Mouse (Mus musculus): ENCODE results near the gene Ndrg3. TPM values are rescaled to one million over a fixed set of nuclear protein-coding genes. Genes with fewer than 3 reads are reported as not detected.

Gene Ndrg3
- polyA plus RNA-seq, 1 experiment, result 97.8 TPM

GRCm38 (mm10) chr2:156882431-156883001, 109.3 kb downstream of the Ndrg3 start:
- 59% methylated on average over 10 of the region's 10 CpGs for WGBS
- H3K4me1 ChIP-seq (ENCODE audit: control insufficient read depth, insufficient read depth, low read length), result no peaks in the 10 kb centered on the region
- H3K27me3 ChIP-seq (replicated peaks; ENCODE audit: control insufficient read depth, insufficient read depth, low read length), result no peaks in the 10 kb centered on the region
- no peak for DNase-seq
- TF ChIP-seq CTCF (conservative IDR thresholded peaks at IDR 0.05; ENCODE audit: insufficient read depth, insufficient read length, low read depth, low read length) (no peak), POLR2A (IDR thresholded peaks at IDR 0.05; ENCODE audit: low read depth, low read length) (no peak)
- no peaks in the 10 kb centered on the region for H3K36me3 ChIP-seq (ENCODE audit: control insufficient read depth, insufficient read depth, low read length)
- no peak overlapping the region for H3K27ac ChIP-seq (ENCODE audit: insufficient read depth, low read depth, low read length)
- H3K4me3 ChIP-seq (ENCODE audit: insufficient read depth, low read depth, low read length), result no peak overlapping the region

DNA sequence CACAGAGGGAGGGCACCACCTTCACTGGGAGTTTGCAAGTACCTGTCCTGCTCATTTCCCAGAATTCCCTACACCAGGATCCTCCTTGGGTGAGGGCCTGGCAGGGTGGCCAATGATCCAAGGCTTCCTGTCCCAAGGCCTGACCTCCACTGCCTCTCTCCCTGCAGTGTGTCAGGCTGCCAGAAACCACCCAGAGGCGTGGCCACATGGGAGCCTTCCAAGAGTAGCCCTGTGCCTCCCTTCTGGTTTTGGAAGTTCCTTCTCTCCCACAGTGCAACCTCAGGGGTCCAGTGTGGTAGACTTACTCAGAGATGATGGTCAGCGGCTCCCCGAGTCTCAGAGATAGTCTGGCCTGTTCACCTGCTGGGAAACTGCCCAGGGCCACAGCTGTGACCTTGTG, 112.3 kb downstream of the Ndrg3 start:
- no peak overlapping the region for H3K27ac ChIP-seq (ENCODE audit: insufficient read depth, low read depth, low read length)
- TF ChIP-seq CTCF (conservative IDR thresholded peaks at IDR 0.05; ENCODE audit: insufficient read depth, insufficient read length, low read depth, low read length), result no peak
- TF ChIP-seq POLR2A (IDR thresholded peaks at IDR 0.05; ENCODE audit: low read depth, low read length), result no peak
- no peaks in the 10 kb centered on the region for H3K27me3 ChIP-seq (replicated peaks; ENCODE audit: control insufficient read depth, insufficient read depth, low read length)
- H3K4me1 ChIP-seq (ENCODE audit: control insufficient read depth, insufficient read depth, low read length), result no peaks in the 10 kb centered on the region
- no peak for DNase-seq
- WGBS, result 90% methylated on average over 3 of the region's 3 CpGs
- no peaks in the 10 kb centered on the region for H3K36me3 ChIP-seq (ENCODE audit: control insufficient read depth, insufficient read depth, low read length)
- no peak overlapping the region for H3K4me3 ChIP-seq (ENCODE audit: insufficient read depth, low read depth, low read length)

- 46% methylated on average over 9 of the region's 9 CpGs for WGBS
- no peak overlapping the region for H3K27ac ChIP-seq (ENCODE audit: insufficient read depth, low read depth, low read length)
- no peak overlapping the region for H3K4me3 ChIP-seq (ENCODE audit: insufficient read depth, low read depth, low read length)
- H3K4me1 ChIP-seq (ENCODE audit: control insufficient read depth, insufficient read depth, low read length), result no peaks in the 10 kb centered on the region
- H3K27me3 ChIP-seq (replicated peaks; ENCODE audit: control insufficient read depth, insufficient read depth, low read length), result no peaks in the 10 kb centered on the region
- no peak for DNase-seq
- no peak for TF ChIP-seq CTCF (conservative IDR thresholded peaks at IDR 0.05; ENCODE audit: insufficient read depth, insufficient read length, low read depth, low read length)
- TF ChIP-seq POLR2A (IDR thresholded peaks at IDR 0.05; ENCODE audit: low read depth, low read length), result no peak
- H3K36me3 ChIP-seq (ENCODE audit: control insufficient read depth, insufficient read depth, low read length), result no peaks in the 10 kb centered on the region
Observed at GRCm38 (mm10) chr2:156877726-156878125, 114.1 kb downstream of the Ndrg3 start.

Other genes starting within 250 kb of the Ndrg3 start
- 155 and 157 TPM in 2 replicates for gene Myl9, start 216.6 kb downstream of the Ndrg3 start, polyA plus RNA-seq (2012; rRNA removed)
- 3.8 and 4.6 TPM in 2 replicates for gene Tgif2, start 152.0 kb downstream of the Ndrg3 start, polyA plus RNA-seq (2012; rRNA removed)
- gene 4930518I15Rik, start 134.1 kb downstream of the Ndrg3 start, polyA plus RNA-seq (2012; rRNA removed), result 1.1 and 1.2 TPM in 2 replicates
- gene Rab5if, start 128.9 kb downstream of the Ndrg3 start, polyA plus RNA-seq (2012; rRNA removed), result 127 and 129 TPM in 2 replicates
- 0.10 and 0.67 TPM in 2 replicates for gene Sla2, start 104.9 kb downstream of the Ndrg3 start, polyA plus RNA-seq (2012; rRNA removed)
- 2.0 and 2.4 TPM in 2 replicates for gene Dsn1, start 15.1 kb upstream of the Ndrg3 start, polyA plus RNA-seq (2012; rRNA removed)
- gene Soga1, start 87.2 kb upstream of the Ndrg3 start, polyA plus RNA-seq (2012; rRNA removed), result 5.3 and 5.4 TPM in 2 replicates
- 11.3 and 12.2 TPM in 2 replicates for gene Tldc2, start 95.0 kb upstream of the Ndrg3 start, polyA plus RNA-seq (2012; rRNA removed)
- 16.4 and 23.5 TPM in 2 replicates for gene Samhd1, start 143.2 kb upstream of the Ndrg3 start, polyA plus RNA-seq (2012; rRNA removed)
- 3.1 and 3.2 TPM in 2 replicates for gene Rbl1, start 212.5 kb upstream of the Ndrg3 start, polyA plus RNA-seq (2012; rRNA removed)

Data from kidney, adult 2 months (tissue).